Mouse (Mus musculus) CD8-positive naive resting alpha-beta T cell, adult 2 months (primary cell): ENCODE measurements around the gene S100a10.

ENCODE experiments used
- DNase-seq, 2 experiments: peaks; one replicate each; pipeline ENCODE4 v3.0.0; 2022; ENCODE audit warnings: low read depth in 2 of 2, low spot score in 2 of 2

The S100a10 gene

GRCm38 (mm10) chr3:93579317-93580038, 24.6 kb downstream of the S100a10 start:
- no peak for DNase-seq

GRCm38 (mm10) chr3:93580039-93580403, 25.1 kb downstream of the S100a10 start:
- no peak for DNase-seq

DNA sequence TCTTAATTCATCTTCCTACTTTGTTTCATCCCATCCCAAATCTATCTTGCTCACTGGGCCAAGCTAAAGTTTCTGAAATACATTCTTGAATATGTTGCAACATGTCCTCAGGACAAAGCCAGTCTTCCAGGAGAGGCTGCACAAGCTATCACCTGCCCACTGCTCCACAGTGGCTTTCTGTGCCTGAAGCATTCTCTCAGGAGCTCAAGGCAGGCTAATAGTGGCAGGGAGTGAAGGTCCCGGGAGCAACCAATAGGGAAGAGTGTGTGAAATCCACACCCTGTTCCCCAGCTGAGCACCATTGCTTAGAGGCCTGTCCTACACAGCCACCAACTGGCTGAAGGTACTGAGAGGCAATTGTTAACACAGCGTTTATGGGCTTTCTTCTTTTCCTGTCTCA, 26.1 kb downstream of the S100a10 start:
- no peak for DNase-seq

DNA sequence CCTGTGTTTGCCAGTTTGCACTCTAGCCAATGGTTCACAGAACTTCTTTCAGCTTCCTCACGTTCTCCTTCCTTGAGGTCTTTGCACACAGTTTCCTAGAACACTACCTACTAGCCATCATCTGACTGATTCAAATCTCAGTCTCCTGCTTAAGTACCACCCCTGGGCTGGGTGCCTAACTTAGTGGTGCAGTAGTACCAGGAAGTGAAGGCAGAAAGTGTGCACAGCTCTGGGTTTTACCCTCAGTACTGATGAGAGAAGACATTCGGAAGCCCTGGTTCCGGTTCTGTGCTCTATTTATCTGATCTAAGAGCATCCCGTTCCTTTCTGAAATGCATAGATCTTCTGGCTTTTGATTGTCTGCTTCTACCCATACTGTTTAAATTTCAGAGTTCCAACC, 26.8 kb downstream of the S100a10 start:
- DNase-seq, result no peak

GRCm38 (mm10) chr3:93583056-93583455, 28.2 kb downstream of the S100a10 start:
- no peak for DNase-seq

DNA sequence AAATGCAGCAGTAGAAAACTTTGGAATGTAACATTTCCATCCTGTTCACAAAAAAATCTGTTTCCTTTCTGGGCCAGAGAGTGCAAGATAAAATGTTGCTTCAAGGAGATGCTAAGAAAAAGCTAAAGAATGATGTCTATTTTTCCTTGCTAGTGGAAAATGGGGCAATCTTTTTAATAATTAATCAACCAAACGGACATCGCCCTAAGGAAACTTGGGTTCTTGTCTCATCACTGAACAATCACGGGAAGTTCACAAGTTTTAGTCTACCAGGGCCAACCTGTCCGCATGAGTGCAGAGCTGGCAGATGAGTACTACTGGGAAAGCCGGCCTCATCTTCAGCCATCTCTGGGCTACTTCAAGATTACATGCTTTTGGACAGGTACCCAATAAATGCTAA, 34.7 kb downstream of the S100a10 start:
- no peak for DNase-seq

GRCm38 (mm10) chr3:93590256-93590655, 35.4 kb downstream of the S100a10 start:
- no peak for DNase-seq

- DNase-seq, result no peak
Measured at GRCm38 (mm10) chr3:93592100-93592499, 37.2 kb downstream of the S100a10 start.

DNA sequence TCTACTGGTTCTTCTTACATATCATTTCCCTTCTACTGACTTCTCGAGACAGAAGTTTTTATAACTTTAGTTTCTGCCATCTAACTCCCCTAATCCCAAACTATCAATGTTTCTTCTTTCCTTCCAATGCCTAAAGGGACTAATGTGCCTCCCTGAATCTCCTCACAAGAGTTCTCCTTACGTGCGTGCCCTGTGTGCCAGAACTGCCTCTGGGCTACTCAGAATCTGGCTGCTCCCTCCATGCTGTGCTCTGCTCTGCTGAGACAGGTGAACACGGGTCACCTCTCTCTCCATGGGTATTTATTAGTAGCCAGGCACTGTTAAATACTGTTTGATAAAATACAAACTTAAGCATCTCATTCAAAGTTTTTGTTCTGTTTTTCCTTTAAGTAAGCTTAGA, 38.1 kb downstream of the S100a10 start:
- no peak for DNase-seq

DNA sequence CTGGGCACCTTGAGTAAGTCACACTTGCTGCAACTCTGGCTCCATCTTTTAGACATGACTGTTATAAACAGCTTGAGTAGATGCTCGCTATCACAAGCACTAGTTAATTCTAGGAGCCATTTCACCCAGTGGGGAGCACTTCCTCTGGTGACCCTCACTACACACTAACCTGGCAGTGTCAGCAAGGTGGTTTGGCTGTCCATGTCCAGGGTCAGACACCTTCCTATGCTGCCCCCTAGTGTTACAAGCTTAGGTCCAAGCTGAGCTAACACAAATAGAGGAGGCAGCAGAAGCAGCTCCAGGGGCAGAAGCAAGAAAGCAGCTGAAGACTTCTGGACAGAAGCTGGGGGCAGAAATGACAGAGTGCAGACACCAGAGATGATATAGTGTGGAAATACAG, 38.6 kb downstream of the S100a10 start:
- peak in 1 of 2 experiments; percentile 14 for DNase-seq

DNA sequence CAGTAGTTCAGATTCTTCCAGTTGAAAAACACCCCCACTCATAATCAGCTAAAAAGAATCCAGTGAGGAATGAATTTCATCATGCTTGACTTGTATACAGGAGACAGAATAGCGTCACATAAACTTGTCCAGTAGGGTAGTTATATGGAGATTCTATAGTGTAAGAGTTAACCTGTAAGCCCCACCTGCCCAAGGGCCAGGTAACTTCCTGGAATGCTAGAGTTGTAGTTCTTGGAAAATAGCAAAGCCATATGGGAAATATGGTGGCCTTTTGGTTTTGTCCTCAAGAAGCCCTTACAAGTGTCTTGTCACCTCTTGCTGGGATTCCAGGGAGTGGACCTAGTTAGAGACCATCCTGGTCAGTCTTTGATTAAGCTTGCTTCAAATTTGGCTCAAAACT, 41.8 kb downstream of the S100a10 start:
- no peak for DNase-seq

DNA sequence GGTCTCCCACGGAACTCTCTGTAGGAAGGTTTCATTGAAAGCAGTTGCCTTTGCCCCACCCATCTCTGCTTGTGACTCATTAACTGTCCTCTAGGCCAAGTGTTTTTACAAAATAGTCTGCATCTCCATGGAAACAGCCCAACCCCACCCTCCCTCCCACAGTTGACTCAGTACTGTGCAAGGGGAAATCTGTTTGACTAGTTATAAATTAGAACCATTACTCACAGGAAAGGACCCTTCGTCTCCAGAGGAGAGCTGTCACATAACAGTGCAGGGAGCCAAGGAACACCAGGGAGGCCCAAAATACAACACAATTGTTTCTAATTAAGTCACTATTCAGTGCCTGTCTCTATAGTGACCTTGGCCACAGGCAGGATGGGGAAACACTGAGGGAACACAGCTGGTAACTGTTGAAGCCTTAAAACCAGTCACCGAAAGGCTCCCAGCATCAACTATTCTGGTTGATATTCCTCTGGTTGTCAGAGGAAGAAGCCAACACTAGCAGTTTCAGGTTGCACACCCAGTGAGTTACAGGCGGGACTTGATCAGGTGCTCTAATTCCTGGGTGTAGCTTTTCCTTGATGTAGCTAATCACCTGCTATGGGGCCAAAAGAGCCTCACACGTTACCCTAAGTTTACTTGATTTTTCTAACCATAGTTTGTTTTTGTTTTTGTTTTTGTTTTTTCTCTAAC, 42.5 kb downstream of the S100a10 start:
- peak in 1 of 2 experiments; percentile 33 for DNase-seq

DNA sequence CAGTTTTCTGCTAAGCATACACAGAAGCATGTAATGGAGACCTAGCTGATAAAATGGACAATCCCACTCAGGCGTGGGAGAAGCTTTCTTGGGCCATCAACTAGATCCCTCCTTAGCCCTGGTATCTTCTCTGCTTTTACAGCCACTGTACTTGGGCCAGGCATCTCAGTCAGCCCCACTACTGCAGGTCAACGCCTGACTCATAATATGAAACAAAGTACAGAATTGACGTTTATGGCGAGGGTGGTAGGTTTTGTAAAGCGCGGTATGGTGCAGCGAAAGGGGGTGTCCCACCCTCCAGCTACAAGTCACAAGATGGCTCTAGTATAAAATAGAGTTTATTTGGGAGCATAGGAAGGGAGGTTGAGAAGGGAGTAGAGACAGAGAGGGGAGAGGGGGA, 43.1 kb downstream of the S100a10 start:
- DNase-seq, result no peak

DNA sequence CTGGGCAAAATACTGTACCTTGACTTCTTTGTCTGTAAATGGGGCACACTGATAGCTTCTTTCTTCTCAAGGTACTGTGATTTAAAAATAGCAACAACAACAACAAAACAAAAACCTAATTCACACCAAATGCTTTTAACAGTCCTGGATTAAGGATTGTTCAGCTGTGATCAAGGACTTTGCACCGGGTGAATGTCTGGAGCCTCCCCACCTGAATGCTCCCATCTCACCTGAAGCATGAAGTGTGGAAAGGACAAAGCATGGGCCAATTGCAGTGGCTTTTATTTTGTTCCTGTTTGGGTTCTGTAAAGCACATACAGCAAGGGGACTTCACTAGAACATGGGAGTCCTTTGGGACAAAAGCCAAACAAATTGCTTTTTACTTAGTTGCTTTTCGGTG, 45.3 kb downstream of the S100a10 start:
- no peak for DNase-seq

- no peak for DNase-seq
Measured at GRCm38 (mm10) chr3:93601903-93602302, 47.0 kb downstream of the S100a10 start.

GRCm38 (mm10) chr3:93608970-93609369, 54.1 kb downstream of the S100a10 start:
- peak in 1 of 2 experiments; percentile 21 for DNase-seq
